ENCODE assay signal across 8 mouse cellular contexts in genomic region chr14:79658286-79658685, GRCm38 (mm10). TPM values are rescaled to one million over a fixed set of nuclear protein-coding genes. Genes with fewer than 3 reads are reported as not detected.
DNase-seq lines count a peak whose midpoint lies in the region; ATAC-seq lines count a peak whose summit lies in the region.

No protein-coding gene starts in this region.

- ATAC-seq in forebrain, embryonic 11.5 days (replicated peaks; ENCODE audit: low FRiP score) = no peak
- peak; percentile 74 for ATAC-seq in hindbrain, embryonic 16.5 days
- ATAC-seq in limb, embryonic 15.5 days (ENCODE audit: insufficient number of reproducible peaks, low FRiP score, low TSS enrichment, low read depth) = peak; percentile 70
- no peak for ATAC-seq in CD4-positive, CD25-positive, alpha-beta regulatory T cell, adult 4 months

- H3K27ac ChIP-seq in forebrain, embryonic 10.5 days = peak overlapping the region; percentile 57; the same call in 1 of the 2 replicates
- H3K27ac ChIP-seq in forebrain, embryonic 11.5 days (ENCODE audit: low read depth, low read length) = no peak overlapping the region
- peak overlapping the region; percentile 10 for H3K27ac ChIP-seq in hindbrain, embryonic 16.5 days (ENCODE audit: low read depth, low read length)
- peak overlapping the region; percentile 78 for H3K27ac ChIP-seq in limb, embryonic 15.5 days

- no peak overlapping the region for H3K9ac ChIP-seq in forebrain, embryonic 11.5 days (ENCODE audit: low read length)
- H3K9ac ChIP-seq in hindbrain, embryonic 16.5 days (ENCODE audit: low read depth, low read length) = no peak overlapping the region
- no peak overlapping the region for H3K9ac ChIP-seq in limb, embryonic 15.5 days

- WGBS in forebrain, embryonic 10.5 days = 65% methylated on average over 5 of the region's 5 CpGs
- WGBS in forebrain, embryonic 11.5 days = 68% methylated on average over 5 of the region's 5 CpGs
- WGBS in hindbrain, embryonic 16.5 days = 47% methylated on average over 5 of the region's 5 CpGs
- WGBS in limb, embryonic 15.5 days = 47% methylated on average over 5 of the region's 5 CpGs

- H3K9me3 ChIP-seq in forebrain, embryonic 10.5 days = no peaks in the 10 kb centered on the region
- H3K9me3 ChIP-seq in forebrain, embryonic 11.5 days (ENCODE audit: control insufficient read depth, low read length) = no peaks in the 10 kb centered on the region
- no peaks in the 10 kb centered on the region for H3K9me3 ChIP-seq in hindbrain, embryonic 16.5 days (ENCODE audit: control insufficient read depth, low read length)
- H3K9me3 ChIP-seq in limb, embryonic 15.5 days = no peaks in the 10 kb centered on the region

- no peak overlapping the region for H3K4me3 ChIP-seq in forebrain, embryonic 10.5 days
- H3K4me3 ChIP-seq in forebrain, embryonic 11.5 days (ENCODE audit: low read depth, low read length) = no peak overlapping the region
- H3K4me3 ChIP-seq in hindbrain, embryonic 16.5 days (ENCODE audit: low read length) = no peak overlapping the region
- H3K4me3 ChIP-seq in limb, embryonic 15.5 days = no peak overlapping the region; the same call in 1 of the 2 replicates

- no peak for DNase-seq in forebrain, embryonic 10.5 days (ENCODE audit: extremely low spot score, low spot score)
- DNase-seq in forebrain, embryonic 11.5 days (ENCODE audit: low spot score) = no peak
- peak; percentile 49 to 51 for DNase-seq in frontal cortex, postnatal 14 days (ENCODE audit: low spot score in 2 of 2)
- DNase-seq in lung, postnatal 4 days = no peak
- no peak for DNase-seq in urinary bladder, postnatal 4 days (ENCODE audit: low spot score in 2 of 2)

- peaks cover 23% of the 10 kb centered on the region for H3K27me3 ChIP-seq in forebrain, embryonic 10.5 days (ENCODE audit: poor library complexity, severe bottlenecking)
- H3K27me3 ChIP-seq in forebrain, embryonic 11.5 days (ENCODE audit: control insufficient read depth, insufficient read depth, low read length) = peaks cover 2% of the 10 kb centered on the region; the same call in 1 of the 2 replicates
- H3K27me3 ChIP-seq in hindbrain, embryonic 16.5 days (replicated peaks; ENCODE audit: control insufficient read depth, insufficient read depth, low read length) = no peaks in the 10 kb centered on the region
- no peaks in the 10 kb centered on the region for H3K27me3 ChIP-seq in limb, embryonic 15.5 days

- H3K4me1 ChIP-seq in forebrain, embryonic 10.5 days = peaks cover 28% of the 10 kb centered on the region
- H3K4me1 ChIP-seq in forebrain, embryonic 11.5 days (replicated peaks; ENCODE audit: control insufficient read depth, insufficient read depth, low read length) = peaks cover 2% of the 10 kb centered on the region; the same call in 1 of the 2 replicates
- H3K4me1 ChIP-seq in hindbrain, embryonic 16.5 days (ENCODE audit: control insufficient read depth, insufficient read depth, low read depth, low read length) = peaks cover 9% of the 10 kb centered on the region
- peaks cover 8% of the 10 kb centered on the region for H3K4me1 ChIP-seq in limb, embryonic 15.5 days

- no peaks in the 10 kb centered on the region for H3K36me3 ChIP-seq in forebrain, embryonic 10.5 days (replicated peaks)
- H3K36me3 ChIP-seq in forebrain, embryonic 11.5 days (ENCODE audit: control insufficient read depth, insufficient read depth, low read length) = no peaks in the 10 kb centered on the region
- no peaks in the 10 kb centered on the region for H3K36me3 ChIP-seq in hindbrain, embryonic 16.5 days (ENCODE audit: control insufficient read depth, insufficient read depth, low read length)
- H3K36me3 ChIP-seq in limb, embryonic 15.5 days = no peaks in the 10 kb centered on the region

- H3K4me2 ChIP-seq in forebrain, embryonic 11.5 days (ENCODE audit: low read depth, low read length, severe bottlenecking) = no peak overlapping the region
- no peak overlapping the region for H3K4me2 ChIP-seq in hindbrain, embryonic 16.5 days (ENCODE audit: low read length)
- peak overlapping the region; percentile 12; the same call in 1 of the 2 replicates for H3K4me2 ChIP-seq in limb, embryonic 15.5 days

RNA-seq across cellular contexts. Expression of gene Cnmd, which starts 3.7 kb away (rescaled TPM):
- 1.7 TPM in 2 replicates for polyA plus RNA-seq in forebrain, embryonic 10.5 days (2016; fragmentation: Nextera tagmentation; extraction: Ambion mirVana)
- polyA plus RNA-seq in forebrain, embryonic 11.5 days (2014; fragmentation: Nextera tagmentation; extraction: Ambion mirVana) = 3.4 and 4.1 TPM in 2 replicates
- polyA plus RNA-seq in hindbrain, embryonic 16.5 days (2015; fragmentation: Nextera tagmentation; extraction: Ambion mirVana) = 2.8 and 6.9 TPM in 2 replicates
- 234 and 238 TPM in 2 replicates for polyA plus RNA-seq in limb, embryonic 15.5 days (2015; fragmentation: Nextera tagmentation; extraction: Ambion mirVana)
- not detected for polyA plus RNA-seq in CD4-positive, CD25-positive, alpha-beta regulatory T cell, adult 4 months (2017; shearing (Covaris generic))

Comparison
In these comparisons a context has a peak if more than half of its experiments do, and no peak if none do; other contexts are left out.
1. DNase-seq: peak in frontal cortex, postnatal 14 days (2 of 2); none in forebrain, embryonic 10.5 days (single experiment), forebrain, embryonic 11.5 days (single experiment), lung, postnatal 4 days (0 of 2) and urinary bladder, postnatal 4 days (0 of 2).
2. ATAC-seq: peak in hindbrain, embryonic 16.5 days (single experiment) and limb, embryonic 15.5 days (single experiment); none in forebrain, embryonic 11.5 days (single experiment) and CD4-positive, CD25-positive, alpha-beta regulatory T cell, adult 4 months (single experiment).
3. RNA of gene Cnmd, which starts 3.7 kb away (polyA plus RNA-seq): 234 to 238 TPM in limb, embryonic 15.5 days; 3.4 to 4.1 TPM in forebrain, embryonic 11.5 days, 2.8 to 6.9 TPM in hindbrain, embryonic 16.5 days, 1.7 TPM in forebrain, embryonic 10.5 days and not detected in CD4-positive, CD25-positive, alpha-beta regulatory T cell, adult 4 months; every median in the first group is over 10 times any median in the second.